ENCODE assay signal across 11 mouse cellular contexts in genomic region chr2:71775201-71775611, GRCm38 (mm10). TPM values are rescaled to one million over a fixed set of nuclear protein-coding genes. Genes with fewer than 3 reads are reported as not detected.
DNase-seq lines count a peak whose midpoint lies in the region; ATAC-seq lines count a peak whose summit lies in the region.
"Had no signal": no experiment of that assay in that cellular context is flagged by ENCODE, and none has a peak within 500 bp of the region (broad histone marks: within the 10 kb centered on the region; RNA-seq: fewer than 3 reads in every experiment).

No protein-coding gene starts in this region.

- no peak overlapping the region for H3K9ac ChIP-seq in kidney, embryonic 15.5 days
- 0 out of 2 replicates have a peak overlapping the region, but pooled peaks have one; percentile 20 for H3K9ac ChIP-seq in midbrain, embryonic 16.5 days (ENCODE audit: low read depth, low read length)

- H3K4me3 ChIP-seq in kidney, embryonic 15.5 days (replicated peaks): no peak overlapping the region
- peak overlapping the region; percentile 10; the same call in 1 of the 2 replicates for H3K4me3 ChIP-seq in forebrain, embryonic 10.5 days
- no peak overlapping the region for H3K4me3 ChIP-seq in midbrain, embryonic 16.5 days (ENCODE audit: low read depth, low read length)
- H3K4me3 ChIP-seq: left cerebral cortex, adult 2 months had no signal

- no peaks in the 10 kb centered on the region for H3K27me3 ChIP-seq in kidney, embryonic 15.5 days
- no peaks in the 10 kb centered on the region; the same call in 1 of the 2 replicates for H3K27me3 ChIP-seq in forebrain, embryonic 10.5 days (ENCODE audit: poor library complexity, severe bottlenecking)
- H3K27me3 ChIP-seq in midbrain, embryonic 16.5 days (ENCODE audit: control insufficient read depth, insufficient read depth, low read depth, low read length): no peaks in the 10 kb centered on the region

- H3K36me3 ChIP-seq in kidney, embryonic 15.5 days: no peaks in the 10 kb centered on the region
- no peaks in the 10 kb centered on the region for H3K36me3 ChIP-seq in forebrain, embryonic 10.5 days (replicated peaks)
- H3K36me3 ChIP-seq in midbrain, embryonic 16.5 days (ENCODE audit: control insufficient read depth, insufficient read depth, low read length): no peaks in the 10 kb centered on the region

- no peak overlapping the region for H3K27ac ChIP-seq in kidney, embryonic 15.5 days
- peak overlapping the region; percentile 41; the same call in 1 of the 2 replicates for H3K27ac ChIP-seq in forebrain, embryonic 10.5 days
- peak overlapping the region; percentile 64 for H3K27ac ChIP-seq in midbrain, embryonic 16.5 days (ENCODE audit: low read length)
- H3K27ac ChIP-seq: left cerebral cortex, adult 2 months had no signal

- WGBS in kidney, embryonic 15.5 days: 41% methylated on average over 9 of the region's 9 CpGs
- WGBS in forebrain, embryonic 10.5 days: 41% methylated on average over 9 of the region's 9 CpGs
- WGBS in midbrain, embryonic 16.5 days: 17% methylated on average over 9 of the region's 9 CpGs

- DNase-seq in kidney, postnatal 14 days: no peak
- DNase-seq in forebrain, embryonic 10.5 days (ENCODE audit: extremely low spot score, low spot score): no peak
- peak; percentile 60 to 73 for DNase-seq in layer of hippocampus, adult 18-20 months (ENCODE audit: low spot score in 2 of 2)
- DNase-seq in thymus, postnatal 25 days: no peak
- DNase-seq in adrenal gland, postnatal 14 days: no peak
- DNase-seq in right cerebral cortex, postnatal 14 days: no peak
- DNase-seq: heart, postnatal 4 days; lung, postnatal 36 days had no signal

- ATAC-seq in kidney, embryonic 15.5 days (replicated peaks; ENCODE audit: low FRiP score): no peak
- peak; percentile 56; the same call in 1 of the 2 replicates for ATAC-seq in midbrain, embryonic 16.5 days

- H3K4me2 ChIP-seq in kidney, embryonic 15.5 days: peak overlapping the region; percentile 42
- peak overlapping the region; percentile 41 for H3K4me2 ChIP-seq in midbrain, embryonic 16.5 days (ENCODE audit: low read length)

- H3K4me1 ChIP-seq in kidney, embryonic 15.5 days: peaks cover 19% of the 10 kb centered on the region
- peaks cover 21% of the 10 kb centered on the region for H3K4me1 ChIP-seq in forebrain, embryonic 10.5 days
- H3K4me1 ChIP-seq in midbrain, embryonic 16.5 days (ENCODE audit: control insufficient read depth, insufficient read depth, low read length): peaks cover 5% of the 10 kb centered on the region; the same call in 1 of the 2 replicates

- no peaks in the 10 kb centered on the region for H3K9me3 ChIP-seq in kidney, embryonic 15.5 days (replicated peaks)
- H3K9me3 ChIP-seq in forebrain, embryonic 10.5 days: no peaks in the 10 kb centered on the region
- H3K9me3 ChIP-seq in midbrain, embryonic 16.5 days (replicated peaks; ENCODE audit: control insufficient read depth, low read length, poor library complexity, severe bottlenecking): no peaks in the 10 kb centered on the region

RNA-seq across cellular contexts. Expression of gene Itga6, which starts 29.8 kb away (rescaled TPM):
- 69.9 and 74.6 TPM in 2 replicates for polyA plus RNA-seq in kidney, embryonic 15.5 days (2015; fragmentation: Nextera tagmentation; extraction: Ambion mirVana)
- 45.7 and 47.9 TPM in 2 replicates for polyA plus RNA-seq in forebrain, embryonic 10.5 days (2016; fragmentation: Nextera tagmentation; extraction: Ambion mirVana)
- total RNA-seq in layer of hippocampus, adult 18-20 months (2021): 10 to 100 TPM; 19.2 to 19.4 TPM
- 17.7 and 23.7 TPM in 2 replicates for polyA plus RNA-seq in midbrain, embryonic 16.5 days (2015; fragmentation: Nextera tagmentation; extraction: Ambion mirVana)
- 172 and 173 TPM in 2 replicates for total RNA-seq in adrenal gland, postnatal 14 days (2021)

Comparison
In these comparisons a context has a peak if more than half of its experiments do, and no peak if none do; other contexts are left out.
1. DNase-seq: peak in layer of hippocampus, adult 18-20 months (2 of 2); none in kidney, postnatal 14 days (single experiment), forebrain, embryonic 10.5 days (single experiment), thymus, postnatal 25 days (single experiment), adrenal gland, postnatal 14 days (single experiment) and right cerebral cortex, postnatal 14 days (single experiment).